In the genomic region with DNA sequence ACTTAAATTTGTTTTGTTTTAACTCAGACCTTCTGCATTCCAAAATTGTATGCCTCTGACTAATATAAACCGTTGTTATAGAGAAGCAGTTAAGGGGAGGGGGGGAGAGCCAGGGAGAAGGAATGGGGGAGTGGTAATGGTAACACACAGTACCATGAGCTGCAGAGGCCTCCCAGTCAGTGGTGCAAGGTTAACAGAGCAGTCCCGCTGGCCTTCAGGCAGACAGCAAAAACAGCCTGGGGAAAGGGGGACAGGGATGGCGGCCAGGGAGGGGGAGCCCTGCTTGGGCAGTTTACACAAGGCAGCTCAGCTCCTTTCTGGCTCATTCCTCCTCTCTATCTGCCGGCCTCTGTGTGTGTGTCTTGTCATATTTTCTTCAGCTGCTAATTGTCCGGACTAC, we compare ENCODE assay signal across 8 mouse cellular contexts.
A peak's percentile ranks its signal among the peaks of the same experiment; 100 is the strongest.
DNase-seq lines count a peak whose midpoint lies in the region; ATAC-seq and TF ChIP-seq lines count a peak whose summit lies in the region.

No protein-coding gene starts in this region.

- no peaks in the 10 kb centered on the region for H3K9me3 ChIP-seq in embryonic facial prominence, embryonic 11.5 days (replicated peaks; ENCODE audit: control insufficient read depth, low read length)

- H3K27me3 ChIP-seq in embryonic facial prominence, embryonic 11.5 days (ENCODE audit: control insufficient read depth, insufficient read depth, low read length) = no peaks in the 10 kb centered on the region

- H3K36me3 ChIP-seq in embryonic facial prominence, embryonic 11.5 days (replicated peaks; ENCODE audit: control insufficient read depth, insufficient read depth, low read depth, low read length) = no peaks in the 10 kb centered on the region

- H3K4me1 ChIP-seq in embryonic facial prominence, embryonic 11.5 days (ENCODE audit: control insufficient read depth, insufficient read depth, low read length) = peaks cover 3% of the 10 kb centered on the region

- H3K9ac ChIP-seq in embryonic facial prominence, embryonic 11.5 days (replicated peaks; ENCODE audit: low read length) = no peak overlapping the region

- 7% methylated on average over 5 of the region's 5 CpGs for WGBS in embryonic facial prominence, embryonic 11.5 days

- TF ChIP-seq CTCF in layer of hippocampus, adult 2 months (conservative IDR thresholded peaks at IDR 0.05) = no peak

- H3K27ac ChIP-seq in embryonic facial prominence, embryonic 11.5 days (replicated peaks; ENCODE audit: low read depth, low read length) = peak overlapping the region; percentile 54; the same call in 1 of the 2 replicates
- H3K27ac ChIP-seq in layer of hippocampus, adult 2 months = no peak overlapping the region

- H3K4me2 ChIP-seq in embryonic facial prominence, embryonic 11.5 days (ENCODE audit: low read depth, low read length) = no peak overlapping the region

- peak; percentile 12 for DNase-seq in urinary bladder, postnatal 25 days (ENCODE audit: low spot score)
- DNase-seq in urinary bladder, postnatal 10 days (ENCODE audit: low spot score) = no peak
- DNase-seq in embryonic facial prominence, embryonic 11.5 days (ENCODE audit: low spot score) = peak; percentile 51
- peak; percentile 18 to 22 for DNase-seq in heart, postnatal 36 days
- peak; percentile 21 to 61 for DNase-seq in lung, postnatal 4 days
- DNase-seq in layer of hippocampus, adult 2 months (ENCODE audit: low spot score in 2 of 2) = no peak
- DNase-seq in right cerebral cortex, adult 18-20 months = no peak

- H3K4me3 ChIP-seq in embryonic facial prominence, embryonic 11.5 days (ENCODE audit: low read depth, low read length) = no peak overlapping the region
- H3K4me3 ChIP-seq in layer of hippocampus, adult 2 months = no peak overlapping the region

- ATAC-seq in embryonic facial prominence, embryonic 11.5 days (replicated peaks; ENCODE audit: insufficient number of reproducible peaks, low FRiP score, low TSS enrichment, low read depth) = peak; percentile 65
- ATAC-seq in megakaryocyte, adult 5-6 weeks (ENCODE audit: poor library complexity, severe bottlenecking) = no peak

- intact Hi-C loops in heart, postnatal 36 days (cut with DNase I) = no loop called here

Comparison
In these comparisons a context has a peak if more than half of its experiments do, and no peak if none do; other contexts are left out.
1. DNase-seq: peak in urinary bladder, postnatal 25 days (single experiment), embryonic facial prominence, embryonic 11.5 days (single experiment), heart, postnatal 36 days (2 of 2) and lung, postnatal 4 days (2 of 2); none in urinary bladder, postnatal 10 days (single experiment), layer of hippocampus, adult 2 months (0 of 2) and right cerebral cortex, adult 18-20 months (single experiment).